12 mouse cellular contexts compared by ENCODE assay signal in the genomic region with DNA sequence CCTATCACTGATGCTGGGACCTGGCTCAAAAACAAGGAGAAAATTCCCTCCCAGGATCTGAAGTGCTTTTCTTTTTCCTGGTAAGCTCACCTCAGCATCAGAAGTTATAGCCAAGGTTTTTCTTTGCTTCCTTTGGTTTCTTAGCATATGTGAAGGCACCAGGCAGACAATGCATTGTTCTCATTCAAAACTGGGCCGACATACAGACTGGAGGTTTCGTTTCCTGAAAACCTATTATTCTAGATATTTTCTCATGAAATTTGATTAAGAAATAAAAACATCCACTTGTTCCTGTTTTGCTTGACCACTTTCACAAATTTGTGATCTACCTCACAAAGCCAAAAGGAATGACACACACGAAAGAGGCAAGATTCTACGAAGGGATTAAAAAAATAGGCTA.
"Had no signal": no experiment of that assay in that cellular context is flagged by ENCODE, and none has a peak within 500 bp of the region (broad histone marks: within the 10 kb centered on the region; RNA-seq: fewer than 3 reads in every experiment).

No protein-coding gene starts in this region.

- DNase-seq: retina, postnatal 1 day; right cerebral cortex, adult 18-20 months; right cerebral cortex, postnatal 14 days; right cerebral cortex, postnatal 25 days; right cerebral cortex, postnatal 4 days; spleen, adult 18-20 months; thymus, adult 18-20 months; thymus, adult 2 months; thymus, postnatal 14 days; thymus, postnatal 25 days; thymus, postnatal 36 days; thymus, postnatal 4 days had no signal
